Mouse (Mus musculus): ENCODE data around the gene Ahnak.
A peak's percentile ranks its signal among the peaks of the same experiment; 100 is the strongest.
"Not testable (repeated sequence)": the region's sequence is repeated elsewhere in the genome, so short reads cannot be mapped to it uniquely, and the experiment has no call there.

The Ahnak gene

DNA sequence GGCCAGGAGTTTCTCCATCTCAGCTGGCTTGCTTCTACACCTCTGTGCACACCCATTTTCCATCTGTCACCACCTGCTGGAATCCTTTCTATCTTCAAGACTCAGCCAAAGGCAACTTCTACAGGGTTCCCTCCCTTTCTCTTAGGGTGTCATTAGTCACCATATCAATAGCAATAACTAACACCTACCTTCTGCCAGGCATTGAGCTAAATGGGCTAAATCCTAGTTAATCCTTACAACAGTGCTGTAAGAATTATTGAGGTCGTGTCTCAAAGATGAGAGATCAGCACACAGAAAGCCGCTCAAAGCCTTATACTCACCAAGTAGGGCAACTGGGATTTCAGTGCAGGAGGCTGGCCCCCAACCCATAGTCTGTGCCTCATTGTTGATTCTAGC, 112.0 kb downstream of the Ahnak start:
- DNase-seq = no peak

DNA sequence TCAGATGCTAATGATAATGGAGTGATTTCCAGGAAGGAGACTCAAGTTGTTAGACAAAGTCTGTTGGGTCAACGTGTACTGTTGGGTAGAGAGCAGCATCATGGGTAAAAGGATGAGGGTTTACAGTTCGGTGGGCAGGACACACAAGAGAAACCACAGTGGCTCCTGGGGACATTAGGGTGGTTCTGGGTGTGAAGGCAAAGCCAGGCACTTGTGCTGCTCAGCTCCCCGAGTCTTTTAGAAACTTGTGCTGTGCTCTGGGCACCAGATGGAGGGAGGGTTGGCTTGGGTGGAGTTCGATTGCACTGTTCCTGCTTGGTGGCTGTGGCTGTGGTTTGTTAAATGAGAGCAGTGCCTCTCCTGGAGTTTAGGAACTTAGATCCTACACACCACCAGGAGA, 114.9 kb downstream of the Ahnak start:
- no peak for DNase-seq

DNA sequence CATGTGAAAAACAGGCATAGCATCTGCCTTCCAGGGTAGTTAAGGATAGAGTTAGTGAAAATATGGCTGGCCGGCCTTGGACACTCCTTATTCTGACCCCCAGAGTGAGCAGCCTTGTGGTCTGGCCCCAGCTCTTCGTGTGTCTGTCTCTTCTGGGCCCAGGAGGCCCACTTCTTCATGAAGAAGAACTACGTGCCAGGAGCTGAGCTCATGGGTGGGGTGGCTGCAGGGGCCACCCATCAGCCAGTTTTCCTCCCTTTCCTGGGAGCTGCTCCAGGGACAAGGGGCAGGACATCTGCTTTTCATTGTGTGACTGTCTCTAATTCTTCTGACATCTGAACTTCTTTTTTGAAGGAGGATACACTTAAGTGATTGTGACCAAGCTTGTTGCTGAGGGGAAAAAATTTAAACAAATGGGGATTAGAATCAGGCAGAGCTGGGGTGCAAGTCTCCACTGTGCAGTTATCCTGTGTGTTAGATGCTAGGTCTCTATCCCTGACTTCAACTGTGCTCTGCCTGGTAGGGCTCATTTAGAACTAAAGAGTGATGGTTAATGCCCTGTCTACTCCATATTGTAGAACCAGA, 116.1 kb downstream of the Ahnak start:
- DNase-seq = no peak

DNA sequence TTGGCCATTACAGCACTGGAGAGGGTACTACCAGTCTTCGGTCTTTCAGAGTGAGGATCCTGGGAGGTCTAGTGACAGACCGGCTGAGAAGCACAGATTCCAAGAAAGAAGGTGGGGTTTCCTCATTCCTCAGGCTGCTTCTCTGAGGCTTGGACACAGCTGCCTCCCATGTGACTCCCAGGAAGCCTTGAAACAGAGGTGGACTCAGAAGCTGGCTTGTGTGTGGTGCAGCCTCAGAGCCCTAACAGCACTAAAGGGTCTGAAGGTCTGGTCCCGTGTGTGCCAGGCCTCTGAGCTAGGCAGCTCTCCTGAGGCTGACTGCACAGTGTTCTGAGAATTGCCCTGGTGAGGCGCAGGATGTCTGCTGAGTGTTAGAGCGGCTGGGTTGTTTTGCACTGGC, 117.0 kb downstream of the Ahnak start:
- no peak for DNase-seq

DNA sequence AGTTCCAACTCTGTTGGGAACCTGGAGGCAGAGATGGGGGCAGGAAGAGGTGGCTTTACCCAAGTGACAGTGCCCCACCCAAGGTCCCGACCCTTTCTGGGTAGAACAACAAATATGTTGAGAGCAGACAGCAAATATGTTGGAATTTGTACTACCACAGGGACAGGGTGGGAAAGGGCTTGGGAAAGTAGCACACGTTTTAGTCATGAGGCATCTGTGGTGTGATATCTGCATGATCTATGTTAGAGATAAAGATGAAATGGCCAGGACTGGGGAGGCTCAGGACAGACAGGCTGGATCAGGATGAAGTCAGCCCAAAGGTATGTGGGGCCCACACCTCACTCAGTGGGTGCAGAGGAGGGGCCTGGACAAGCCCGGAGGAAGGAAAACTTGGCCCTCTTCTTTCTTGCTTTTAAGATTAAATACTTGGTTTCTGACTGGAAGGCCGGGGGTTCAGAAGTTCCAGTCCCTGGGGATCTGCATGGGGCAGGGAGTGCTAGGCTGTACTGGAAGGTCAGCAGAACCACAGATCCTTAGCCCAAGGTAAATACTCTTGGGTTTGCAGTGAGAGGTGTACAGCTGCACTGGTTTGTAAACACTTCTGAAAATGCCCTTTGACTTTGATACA, 117.8 kb downstream of the Ahnak start:
- DNase-seq = no peak

DNA sequence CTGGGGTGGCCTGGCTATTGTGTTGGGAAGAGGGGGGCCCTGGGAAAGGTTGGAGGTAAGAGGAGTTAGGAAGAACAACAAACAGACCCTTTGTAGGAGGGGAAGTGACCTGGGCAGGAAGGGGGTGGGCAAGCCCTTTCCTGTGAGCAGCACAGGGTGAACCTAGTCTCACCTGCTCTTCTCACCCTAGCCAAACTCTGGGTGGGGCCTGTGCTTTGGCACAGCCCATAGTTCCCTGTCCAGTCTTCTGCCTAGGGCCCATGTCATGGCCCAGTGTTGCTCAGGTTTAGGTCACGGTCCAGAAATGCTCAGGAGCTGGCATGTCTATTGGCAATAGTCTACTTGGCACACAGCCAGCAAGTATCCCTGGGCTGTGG, 118.3 kb downstream of the Ahnak start:
- peak; percentile 20 for DNase-seq

DNA sequence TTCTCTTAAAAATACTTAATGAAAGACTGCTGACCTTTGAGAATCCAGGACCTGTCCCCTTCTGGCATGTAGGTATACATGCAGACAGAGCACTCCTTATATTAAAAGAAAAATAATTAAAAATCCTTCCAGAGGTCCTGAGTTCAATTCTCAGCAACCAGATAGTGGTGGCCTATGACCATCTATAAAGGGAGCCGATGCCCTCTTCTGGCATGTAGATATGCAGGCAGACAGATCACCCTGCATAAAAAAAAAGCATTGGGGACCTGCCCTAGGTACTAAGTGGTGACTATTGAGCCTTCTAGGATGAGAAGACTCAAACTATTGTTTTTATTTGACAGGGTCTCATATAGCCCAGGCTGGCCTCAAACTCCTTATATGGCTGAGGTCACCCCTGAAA, 119.5 kb downstream of the Ahnak start:
- no peak for DNase-seq

DNA sequence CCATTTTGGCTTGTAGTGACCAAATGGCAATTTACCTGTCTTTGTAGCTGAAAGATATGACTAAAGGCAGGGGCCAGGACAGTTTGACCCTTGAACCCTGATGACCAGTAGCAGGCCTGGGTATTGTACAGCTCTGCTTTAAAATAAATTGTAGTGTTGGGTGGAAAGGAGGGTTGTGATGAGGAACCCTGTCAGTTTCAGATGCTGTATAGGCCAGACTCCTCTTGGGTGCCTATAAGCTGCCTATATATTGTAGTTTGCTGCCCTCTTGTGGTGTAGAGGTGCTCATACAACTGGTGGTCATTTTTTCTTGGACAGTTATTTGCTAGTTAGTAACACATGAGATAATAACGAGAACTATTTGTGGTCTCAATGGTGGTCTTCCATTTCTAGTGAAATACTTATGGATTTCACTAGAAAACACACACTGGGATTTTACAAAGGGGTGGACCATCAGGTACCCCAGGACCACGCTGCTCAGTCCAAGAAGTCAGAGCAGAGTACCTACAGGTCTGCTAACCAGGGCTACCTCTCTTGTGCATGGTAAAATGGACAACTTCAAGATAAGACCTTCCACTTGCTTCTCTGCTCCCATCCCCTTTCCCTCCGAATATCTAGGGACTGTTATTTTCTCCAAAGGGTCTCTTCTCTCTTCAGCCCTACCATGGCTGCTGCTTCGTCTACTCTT, 121.2 kb downstream of the Ahnak start:
- DNase-seq = peak; percentile 49

DNA sequence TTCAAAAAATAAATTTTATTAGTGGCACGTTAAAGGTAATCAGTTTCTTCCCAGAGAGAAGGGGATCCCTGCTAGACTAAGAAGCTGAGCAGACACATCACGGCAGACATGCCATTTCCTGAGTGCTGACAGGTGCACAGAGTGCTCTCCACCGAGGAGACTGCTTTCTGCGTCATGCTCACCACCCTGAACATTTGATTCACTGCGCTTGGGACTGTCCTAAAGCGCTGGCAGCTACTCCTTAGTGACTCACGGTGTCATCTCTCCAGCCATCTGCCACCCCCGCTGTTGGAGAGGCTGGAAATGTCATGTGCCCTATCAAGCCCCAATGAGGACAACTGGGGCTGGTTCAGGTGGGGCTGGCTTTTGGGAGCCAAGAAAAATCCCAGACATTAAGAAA, 123.0 kb downstream of the Ahnak start:
- DNase-seq = no peak

DNA sequence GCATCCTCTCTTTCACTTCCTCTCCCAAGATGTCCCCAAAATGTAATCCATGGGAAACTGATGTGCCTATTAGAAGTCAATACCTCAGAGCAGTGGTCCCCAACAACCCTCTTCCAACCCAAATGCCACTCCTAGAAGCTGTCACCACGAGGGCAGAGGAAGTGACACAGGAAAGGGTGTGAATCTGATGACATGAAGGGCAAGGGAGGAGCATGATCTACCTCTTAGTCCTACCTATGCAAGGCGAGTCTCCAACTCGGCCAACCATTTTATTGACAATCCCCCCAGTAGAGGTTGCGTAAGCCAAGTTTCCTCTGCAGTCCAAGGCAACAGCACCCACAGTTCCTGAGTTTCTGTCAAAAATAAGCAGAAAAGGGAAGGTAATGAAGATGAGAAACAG, 127.2 kb downstream of the Ahnak start:
- DNase-seq = no peak

DNA sequence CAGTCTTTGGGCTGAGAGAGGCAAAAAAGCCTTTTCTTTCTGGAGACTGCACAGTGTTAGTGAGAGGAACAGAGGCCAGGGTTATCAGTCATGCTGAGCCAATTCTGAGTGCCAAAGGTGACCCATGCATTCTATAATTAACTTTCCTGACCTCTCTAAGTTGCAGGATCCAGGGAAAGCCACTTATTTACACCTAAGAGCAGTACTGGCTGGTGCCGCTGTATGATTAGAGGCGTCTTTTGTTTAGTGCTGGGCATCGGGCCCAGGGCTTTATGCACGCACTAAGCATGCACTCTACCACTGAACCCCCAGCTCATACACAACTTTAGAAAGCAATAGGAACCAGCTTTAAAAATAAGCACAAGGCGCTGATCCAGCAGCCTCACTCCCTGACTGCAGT, 128.2 kb downstream of the Ahnak start:
- no peak for DNase-seq

DNA sequence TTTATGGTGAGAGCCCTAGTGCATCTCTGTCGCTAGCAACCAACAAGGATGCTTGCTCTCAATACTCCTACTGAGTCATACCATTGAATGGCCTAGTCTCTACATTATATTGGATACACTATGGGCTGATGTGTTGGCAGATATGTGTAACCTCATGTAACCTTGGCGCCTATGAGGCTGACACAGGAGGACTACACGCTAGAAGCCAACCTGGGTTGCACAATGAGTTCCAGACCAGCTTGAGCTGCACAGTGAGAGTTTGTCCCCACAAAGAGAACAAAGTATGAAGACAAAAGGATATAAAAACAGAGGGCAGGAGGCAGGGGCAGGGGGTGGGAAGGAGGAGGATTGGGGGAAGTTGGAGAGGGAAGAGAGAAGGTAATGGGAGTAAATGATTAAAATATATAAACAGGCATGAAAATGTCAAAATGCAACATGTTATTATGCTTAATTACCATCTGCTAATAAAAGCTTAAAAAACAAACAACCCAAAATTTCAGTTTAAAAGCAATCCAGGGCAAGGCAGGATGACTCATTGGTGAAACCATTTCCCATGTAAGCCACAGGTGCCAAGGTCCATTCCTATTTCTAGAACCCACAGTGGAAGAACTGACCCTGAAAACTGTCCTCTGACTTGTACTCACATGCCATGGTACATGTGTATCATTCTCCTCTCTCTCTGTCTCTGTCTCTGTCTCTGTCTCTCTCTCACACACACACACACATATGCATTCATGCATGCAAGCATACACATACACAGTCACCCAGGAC, 130.8 kb downstream of the Ahnak start:
- DNase-seq = no peak

DNA sequence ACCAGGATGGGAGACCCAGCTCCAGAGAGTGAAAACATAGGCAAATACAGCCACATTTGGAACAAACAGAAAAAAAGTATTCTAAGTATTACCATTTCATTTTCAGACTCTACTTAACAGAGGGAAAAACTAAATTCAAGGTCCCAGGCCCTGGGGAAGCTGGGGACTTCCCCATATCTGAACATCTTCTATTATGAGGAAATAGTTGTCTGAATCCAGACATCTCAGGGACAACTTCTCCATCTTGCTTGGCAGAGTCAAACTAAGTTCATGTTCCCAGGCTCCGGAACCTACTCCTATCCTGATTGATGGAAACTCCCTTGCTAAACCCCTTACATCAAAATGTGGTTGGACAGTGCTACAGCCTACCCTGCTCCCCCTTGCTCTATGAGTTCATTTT, 133.3 kb downstream of the Ahnak start:
- DNase-seq = no peak

DNA sequence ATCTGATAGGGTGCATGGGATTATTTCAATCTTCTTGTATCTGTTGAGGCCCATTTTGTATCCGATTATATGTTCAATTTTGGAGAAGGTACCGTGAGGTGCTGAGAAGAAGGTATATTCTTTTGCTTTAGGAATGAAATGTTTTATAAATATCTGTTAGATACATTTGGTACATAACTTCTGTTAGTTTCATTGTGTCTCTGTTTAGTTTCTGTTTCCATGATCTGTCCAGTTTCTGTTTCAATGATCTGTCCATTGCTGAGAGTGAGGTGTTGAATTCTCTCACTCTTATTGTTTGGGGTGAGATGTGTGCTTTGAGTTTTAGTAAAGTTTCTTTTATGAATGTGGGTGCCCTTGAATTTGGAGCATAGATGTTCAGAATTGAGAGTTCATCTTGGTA, 134.9 kb downstream of the Ahnak start:
- DNase-seq = not testable (repeated sequence)

All from kidney, postnatal 10 days (tissue).